Mouse (Mus musculus): ENCODE measurements around the gene Gm21964. TPM values are rescaled to one million over a fixed set of nuclear protein-coding genes. Genes with fewer than 3 reads are reported as not detected.

Gm21964 gene
- polyA plus RNA-seq, 1 experiment from 2014 or later, result not detected

DNA sequence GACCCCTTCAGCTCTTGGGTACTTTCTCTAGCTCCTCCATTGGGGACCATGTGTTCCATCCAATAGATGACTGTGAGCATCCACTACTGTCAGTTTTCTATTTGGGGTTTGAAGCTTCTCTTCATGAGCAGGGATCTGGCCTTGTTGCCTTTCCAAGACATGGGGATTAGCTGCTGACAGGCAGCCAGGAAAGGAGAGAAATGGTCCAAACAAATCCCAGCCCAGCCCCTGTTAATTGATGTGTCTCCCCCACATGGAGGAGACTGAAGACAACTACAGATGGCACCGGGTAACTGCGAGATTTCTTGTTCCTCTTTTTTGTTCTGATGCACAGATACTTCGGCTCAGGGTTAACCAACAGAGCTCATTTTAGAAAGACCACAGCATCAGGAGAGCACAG, 39.1 kb downstream of the Gm21964 start:
- Histone ChIP-seq H3K36me3 (ENCODE audit: control insufficient read depth, insufficient read depth, low read length) (no peaks in the 10 kb centered on the region), H3K4me1 (ENCODE audit: control insufficient read depth, insufficient read depth, low read length) (no peaks in the 10 kb centered on the region), H3K27me3 (ENCODE audit: control insufficient read depth, insufficient read depth, low read length) (no peaks in the 10 kb centered on the region), H3K27ac (ENCODE audit: low read length) (no peak overlapping the region), H3K4me2 (ENCODE audit: low read depth, low read length) (no peak overlapping the region), H3K9me3 (replicated peaks; ENCODE audit: control insufficient read depth, low read length) (no peaks in the 10 kb centered on the region), H3K9ac (ENCODE audit: low read length) (no peak overlapping the region), H3K4me3 (replicated peaks; ENCODE audit: low read length) (no peak overlapping the region)
- ATAC-seq (ENCODE audit: insufficient read depth, low FRiP score), result no peak
- 71% methylated on average over 3 of the region's 3 CpGs for WGBS

DNA sequence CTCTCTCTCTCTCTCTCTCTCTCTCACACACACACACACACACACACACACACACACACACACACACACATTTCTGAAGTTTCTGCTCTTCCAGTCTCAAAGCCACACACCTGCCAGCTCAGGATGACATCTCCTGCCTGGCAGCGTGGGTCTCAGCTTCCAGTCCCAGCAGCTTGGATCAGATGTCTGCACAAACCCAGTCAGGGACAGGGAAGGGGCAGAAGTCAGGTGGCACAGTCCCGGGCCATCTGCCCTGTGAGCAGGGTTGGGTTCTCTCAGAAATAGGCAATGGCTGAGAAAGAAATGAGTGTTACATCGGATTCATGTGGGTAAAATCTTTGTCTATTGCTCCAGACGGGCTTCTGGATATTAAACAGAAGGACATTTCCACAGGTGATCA, 39.8 kb downstream of the Gm21964 start:
- Histone ChIP-seq H3K36me3 (ENCODE audit: control insufficient read depth, insufficient read depth, low read length) (no peaks in the 10 kb centered on the region), H3K9me3 (replicated peaks; ENCODE audit: control insufficient read depth, low read length) (no peaks in the 10 kb centered on the region), H3K27ac (ENCODE audit: low read length) (no peak overlapping the region), H3K4me1 (ENCODE audit: control insufficient read depth, insufficient read depth, low read length) (no peaks in the 10 kb centered on the region), H3K27me3 (ENCODE audit: control insufficient read depth, insufficient read depth, low read length) (no peaks in the 10 kb centered on the region), H3K9ac (ENCODE audit: low read length) (no peak overlapping the region), H3K4me2 (ENCODE audit: low read depth, low read length) (no peak overlapping the region), H3K4me3 (replicated peaks; ENCODE audit: low read length) (no peak overlapping the region)
- ATAC-seq (ENCODE audit: insufficient read depth, low FRiP score), result no peak
- WGBS, result 73% methylated on average over 4 of the region's 4 CpGs

DNA sequence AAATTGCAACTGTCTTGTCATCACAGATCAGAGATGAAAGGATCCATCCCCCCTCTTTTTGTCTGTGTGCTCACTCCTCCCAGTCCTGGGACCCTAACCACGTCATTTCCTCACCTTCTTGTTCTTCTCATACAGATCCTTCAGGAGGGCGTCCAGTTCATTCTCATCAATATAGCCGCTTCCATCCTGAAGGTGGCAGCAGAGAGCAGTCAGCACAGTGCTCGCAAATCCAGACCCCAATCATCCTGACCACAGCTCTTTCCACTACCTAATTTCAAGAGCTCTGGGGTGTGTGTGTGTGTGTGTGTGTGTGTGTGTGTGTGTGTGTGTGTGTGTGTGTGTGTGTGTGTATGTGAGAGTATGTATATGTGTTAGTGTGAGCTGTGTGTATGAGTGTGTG, 44.5 kb downstream of the Gm21964 start:
- Histone ChIP-seq H3K27ac (ENCODE audit: low read length) (no peak overlapping the region), H3K4me2 (ENCODE audit: low read depth, low read length) (no peak overlapping the region), H3K9ac (ENCODE audit: low read length) (no peak overlapping the region), H3K4me1 (ENCODE audit: control insufficient read depth, insufficient read depth, low read length) (no peaks in the 10 kb centered on the region), H3K4me3 (replicated peaks; ENCODE audit: low read length) (no peak overlapping the region), H3K27me3 (ENCODE audit: control insufficient read depth, insufficient read depth, low read length) (no peaks in the 10 kb centered on the region), H3K36me3 (ENCODE audit: control insufficient read depth, insufficient read depth, low read length) (no peaks in the 10 kb centered on the region), H3K9me3 (replicated peaks; ENCODE audit: control insufficient read depth, low read length) (no peaks in the 10 kb centered on the region)
- ATAC-seq (ENCODE audit: insufficient read depth, low FRiP score), result no peak
- WGBS, result 1% methylated on average over 4 of the region's 4 CpGs

DNA sequence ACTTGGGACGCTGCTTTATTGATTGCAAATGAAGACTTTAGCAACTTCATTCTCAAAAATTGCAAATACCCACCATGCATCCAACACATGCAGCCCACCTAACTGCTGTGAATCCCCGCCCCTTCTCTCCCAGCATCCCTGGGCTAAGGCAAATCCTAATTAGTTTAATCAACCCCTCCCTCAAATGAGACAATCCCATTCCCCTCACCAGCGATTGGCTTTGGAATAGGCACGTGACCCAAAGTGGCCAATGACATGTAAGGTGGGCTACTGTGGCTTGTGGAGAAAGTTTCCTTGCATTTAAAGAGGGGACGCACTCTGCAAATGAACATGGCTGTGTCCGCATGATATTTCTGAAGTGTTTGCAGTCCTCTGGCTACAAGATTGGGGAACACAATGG, 51.9 kb downstream of the Gm21964 start:
- Histone ChIP-seq H3K4me1 (ENCODE audit: control insufficient read depth, insufficient read depth, low read length) (no peaks in the 10 kb centered on the region), H3K9ac (ENCODE audit: low read length) (no peak overlapping the region), H3K4me3 (replicated peaks; ENCODE audit: low read length) (no peak overlapping the region), H3K27me3 (ENCODE audit: control insufficient read depth, insufficient read depth, low read length) (no peaks in the 10 kb centered on the region), H3K9me3 (replicated peaks; ENCODE audit: control insufficient read depth, low read length) (no peaks in the 10 kb centered on the region), H3K4me2 (ENCODE audit: low read depth, low read length) (no peak overlapping the region), H3K27ac (ENCODE audit: low read length) (no peak overlapping the region), H3K36me3 (ENCODE audit: control insufficient read depth, insufficient read depth, low read length) (no peaks in the 10 kb centered on the region)
- no peak for ATAC-seq (ENCODE audit: insufficient read depth, low FRiP score)
- WGBS, result 66% methylated on average over 6 of the region's 6 CpGs

Other genes with a start within 250 kb of the Gm21964 start
- 2.8 TPM in 2 replicates for gene Phlpp2, start 232.7 kb upstream of the Gm21964 start, polyA plus RNA-seq (2015; fragmentation: Nextera tagmentation; extraction: Ambion mirVana)
- gene Marveld3, start 139.0 kb upstream of the Gm21964 start, polyA plus RNA-seq (2015; fragmentation: Nextera tagmentation; extraction: Ambion mirVana), result 6.5 and 7.1 TPM in 2 replicates
- gene Tat, start 110.8 kb upstream of the Gm21964 start, polyA plus RNA-seq (2015; fragmentation: Nextera tagmentation; extraction: Ambion mirVana), result not detected in 2 replicates
- 0.94 and 1.6 TPM in 2 replicates for gene Chst4, start 61.5 kb upstream of the Gm21964 start, polyA plus RNA-seq (2015; fragmentation: Nextera tagmentation; extraction: Ambion mirVana)
- gene Zfp612, start 21.5 kb upstream of the Gm21964 start, polyA plus RNA-seq (2015; fragmentation: Nextera tagmentation; extraction: Ambion mirVana), result 6.5 and 7.1 TPM in 2 replicates
- not detected in 2 replicates for gene Gm17720, start 1.5 kb downstream of the Gm21964 start, polyA plus RNA-seq (2015; fragmentation: Nextera tagmentation; extraction: Ambion mirVana)
- gene Calb2, start 67.0 kb downstream of the Gm21964 start, polyA plus RNA-seq (2015; fragmentation: Nextera tagmentation; extraction: Ambion mirVana), result 0.15 and 0.47 TPM in 2 replicates
- 8.5 and 9.2 TPM in 2 replicates for gene Cmtr2, start 114.5 kb downstream of the Gm21964 start, polyA plus RNA-seq (2015; fragmentation: Nextera tagmentation; extraction: Ambion mirVana)
- gene Hydin, start 165.8 kb downstream of the Gm21964 start, polyA plus RNA-seq (2015; fragmentation: Nextera tagmentation; extraction: Ambion mirVana), result 0.14 and 0.23 TPM in 2 replicates

All from stomach, embryonic 16.5 days (tissue).